Mouse (Mus musculus): ENCODE measurements at regions not wholly inside any gene's neighbourhood (a gene's known extent, or its start where the extent isn't known, plus 50 kb on each side); places are given as distances from the start of the nearest gene placed in this dataset.

DNA sequence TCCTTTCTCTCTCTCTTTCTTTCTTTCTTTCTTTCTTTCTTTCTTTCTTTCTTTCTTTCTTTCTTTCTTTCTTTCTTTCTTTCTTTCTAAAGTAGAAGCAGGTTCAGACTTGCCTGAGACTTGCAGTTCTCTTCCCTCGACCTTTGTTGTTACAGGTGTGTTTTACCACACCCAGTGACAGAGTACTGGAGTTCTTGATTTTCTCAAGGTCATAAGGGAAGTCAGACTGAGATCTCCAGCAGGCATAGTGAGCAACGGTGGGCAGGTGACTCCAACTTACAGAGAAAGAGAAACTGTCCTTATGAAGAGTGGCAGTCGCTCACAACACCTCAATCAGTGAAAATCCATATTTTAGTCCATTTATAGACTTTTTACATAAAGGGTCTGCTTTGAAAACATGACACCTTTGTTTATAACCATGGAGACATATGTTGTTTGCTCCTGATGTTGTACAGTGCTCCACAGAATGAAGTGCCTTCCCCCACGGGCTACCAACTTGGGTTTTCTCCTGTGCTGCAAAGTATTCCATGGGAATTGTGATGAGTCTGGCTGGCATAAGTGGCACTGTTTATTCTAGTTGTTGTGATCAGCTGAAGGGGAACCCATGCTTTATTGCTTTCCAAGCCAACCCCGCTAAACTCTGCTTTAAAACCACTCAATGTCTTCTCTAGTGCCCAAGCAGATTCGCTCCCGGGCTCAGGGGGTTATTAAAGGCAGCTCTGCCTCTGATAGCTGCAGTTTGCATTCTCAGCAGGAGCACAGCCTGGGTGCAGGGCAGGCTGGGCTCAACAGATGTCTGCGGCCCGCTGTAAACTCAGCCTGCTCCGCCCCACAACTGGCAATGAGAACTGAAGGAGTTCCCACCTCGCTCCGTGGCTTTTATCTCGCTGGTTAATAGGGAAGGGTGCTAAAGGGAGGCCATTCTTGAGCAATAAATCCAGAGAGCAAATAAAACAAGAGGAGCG is 132.6 kb upstream of the Jade1 start:
- DNase-seq (ENCODE audit: low read depth in 1 of 2, low spot score in 2 of 2): no peak

DNA sequence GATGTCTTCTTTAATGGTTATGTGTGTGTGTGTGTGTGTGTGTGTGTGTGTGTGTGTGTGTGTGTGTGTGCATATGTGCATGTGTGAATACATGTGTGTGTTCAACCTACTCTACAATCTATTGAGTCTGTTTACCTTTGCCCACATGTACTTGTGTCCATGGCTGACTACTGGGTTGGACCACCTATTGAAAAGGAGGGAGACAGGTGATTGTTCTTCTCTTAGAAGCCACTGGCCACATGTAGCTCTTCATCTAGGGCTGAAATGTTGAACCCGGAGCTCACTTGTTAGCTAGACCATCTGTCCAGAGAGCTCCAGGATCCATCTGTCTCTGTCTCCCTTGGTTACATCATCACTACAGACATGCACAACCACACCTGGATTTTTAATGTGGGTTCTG is 141.8 kb upstream of the Jade1 start:
- no peak for DNase-seq (ENCODE audit: low read depth in 1 of 2, low spot score in 2 of 2)

DNA sequence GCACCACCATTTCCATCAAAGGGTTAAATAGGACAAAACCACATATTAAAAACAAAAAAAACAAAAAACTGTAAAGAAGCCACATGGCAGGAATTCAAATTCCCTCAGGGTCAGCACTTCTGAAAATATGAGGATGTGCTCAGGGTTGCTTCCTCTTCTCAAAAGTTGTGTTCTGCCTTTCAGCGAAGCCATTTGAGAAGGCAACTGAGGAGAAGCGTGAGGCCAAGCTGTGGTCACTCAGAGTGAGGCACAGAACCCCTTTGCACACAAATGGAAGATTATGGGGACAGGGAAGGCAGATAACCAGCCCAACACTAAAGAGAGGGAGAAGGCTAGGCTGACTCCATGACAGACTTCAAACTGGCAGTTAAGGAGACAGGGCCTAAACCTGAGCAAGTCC is 142.8 kb upstream of the Jade1 start:
- peak in 1 of 2 experiments; percentile 6 for DNase-seq (ENCODE audit: low read depth in 1 of 2, low spot score in 2 of 2)

DNA sequence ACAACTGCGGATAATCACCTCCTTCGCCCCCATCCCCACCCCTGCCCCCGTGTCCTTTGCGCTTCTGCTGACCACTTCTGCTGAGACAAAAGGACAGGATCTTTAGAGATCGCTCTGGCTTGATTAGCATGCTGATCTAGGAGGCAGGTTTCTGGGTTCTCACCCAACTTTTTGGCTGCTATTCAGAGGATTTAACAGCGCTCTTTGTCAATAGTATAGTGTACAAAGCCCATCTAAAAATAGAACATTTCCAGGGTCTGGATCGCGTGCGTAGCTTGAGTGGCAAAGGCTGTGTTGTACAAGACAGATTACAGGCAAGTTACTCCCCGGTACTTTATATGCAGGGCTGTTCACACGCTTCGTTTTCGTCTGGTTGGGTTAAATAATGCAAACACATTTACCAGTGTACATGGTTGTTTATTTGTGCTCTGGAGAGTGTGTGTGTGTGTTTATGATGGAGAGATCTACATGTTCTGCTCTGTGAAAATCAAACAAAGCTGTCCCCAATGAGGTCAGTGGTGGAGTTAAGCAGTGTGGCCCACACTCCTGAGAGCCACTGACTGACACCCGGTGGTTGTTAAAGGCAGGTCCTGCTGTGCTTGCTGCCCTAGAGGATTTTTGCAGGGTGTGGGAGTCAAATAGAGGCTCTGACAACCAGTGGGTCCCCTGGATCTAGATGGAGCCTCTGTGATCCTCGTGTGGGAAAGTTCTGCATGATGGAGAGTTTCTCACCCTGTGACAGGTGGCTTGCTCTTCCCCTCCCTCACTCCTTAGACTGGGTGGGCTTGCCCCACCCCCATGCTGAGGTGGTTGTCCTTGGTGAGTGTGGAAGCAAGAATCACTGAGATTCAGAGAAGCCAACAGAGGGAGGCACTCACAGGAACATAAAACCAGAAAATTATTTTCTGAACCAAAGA is 146.5 kb upstream of the Jade1 start:
- no peak for DNase-seq (ENCODE audit: low read depth in 1 of 2, low spot score in 2 of 2)

DNA sequence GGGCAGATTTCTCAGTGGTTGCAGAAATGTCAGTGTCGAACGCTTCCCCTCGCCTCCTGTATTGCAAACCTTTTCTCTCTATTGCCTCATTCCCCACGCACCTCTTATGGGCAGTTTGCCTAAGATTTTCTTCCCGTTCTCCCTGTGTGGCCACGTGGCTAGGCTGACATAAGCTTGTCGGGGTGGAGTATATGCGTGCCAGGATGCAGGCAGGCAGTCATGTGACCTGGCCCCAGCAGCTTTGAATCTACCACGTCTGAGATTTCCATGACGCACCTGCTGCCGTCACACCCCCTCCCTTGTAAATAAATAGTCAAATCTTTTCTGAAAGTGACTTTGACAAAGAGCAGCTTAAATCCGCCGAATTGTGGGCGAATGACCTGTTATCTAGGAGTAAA is 147.1 kb upstream of the Jade1 start:
- peak; percentile 29 to 32 for DNase-seq (ENCODE audit: low read depth in 1 of 2, low spot score in 2 of 2)

DNA sequence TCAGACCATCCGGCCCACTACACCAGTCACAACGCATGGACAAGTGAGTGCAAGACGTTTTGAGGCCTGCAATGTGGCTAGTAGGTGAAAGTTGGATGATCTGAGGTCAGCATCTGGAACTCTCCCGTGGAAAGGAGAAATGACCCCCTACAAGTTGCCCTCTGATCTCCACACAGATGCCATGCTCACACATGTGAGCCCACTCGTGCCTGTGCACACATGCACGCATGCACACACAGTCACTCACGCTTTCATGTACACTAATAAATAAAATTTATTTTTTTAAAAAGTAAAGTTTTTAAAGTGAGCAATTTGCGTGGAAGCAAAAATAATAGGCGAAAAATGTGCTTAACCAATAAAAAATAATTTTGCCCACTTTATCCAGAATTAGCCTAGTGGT is 147.5 kb upstream of the Jade1 start:
- no peak for DNase-seq (ENCODE audit: low read depth in 1 of 2, low spot score in 2 of 2)

DNA sequence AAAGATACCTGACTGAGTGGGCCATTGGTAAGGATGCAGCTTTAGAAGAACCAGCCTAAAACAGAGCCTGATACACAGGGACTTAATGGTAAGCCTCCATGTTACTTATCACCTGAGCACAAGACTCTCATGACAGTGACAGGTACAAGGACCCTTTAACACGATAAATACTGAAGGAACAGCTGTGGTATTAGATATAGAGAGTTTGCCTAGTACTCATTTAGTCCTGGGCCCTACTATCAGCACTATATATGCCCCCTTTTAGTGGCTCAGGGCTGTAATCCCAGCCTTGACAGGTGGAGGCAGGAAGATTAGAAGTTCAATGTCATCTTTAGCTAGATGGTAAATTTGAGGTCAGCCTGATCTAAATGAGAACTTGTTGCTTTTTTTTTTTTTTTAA is 148.0 kb upstream of the Jade1 start:
- no peak for DNase-seq (ENCODE audit: low read depth in 1 of 2, low spot score in 2 of 2)

DNA sequence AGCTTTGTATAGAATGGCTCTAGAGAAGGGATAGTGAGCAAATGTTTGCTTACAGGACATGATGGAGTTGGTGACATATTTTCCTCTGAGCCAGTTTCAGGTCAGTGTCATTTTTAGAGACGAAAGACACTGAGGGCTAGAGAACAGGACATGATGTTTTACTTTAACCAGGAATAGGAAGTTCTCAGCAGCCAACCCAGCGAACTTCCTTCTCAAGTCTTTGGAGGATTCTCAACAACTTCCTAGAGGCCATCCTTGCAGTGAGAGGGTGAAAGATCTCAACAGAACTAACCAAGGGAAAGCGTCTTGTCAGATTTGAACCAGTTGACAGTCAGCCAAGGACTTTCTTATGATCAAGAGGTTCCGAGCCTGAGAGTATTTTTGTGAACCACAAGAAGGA is 153.7 kb upstream of the Jade1 start:
- no peak for DNase-seq (ENCODE audit: low read depth in 1 of 2, low spot score in 2 of 2)

DNA sequence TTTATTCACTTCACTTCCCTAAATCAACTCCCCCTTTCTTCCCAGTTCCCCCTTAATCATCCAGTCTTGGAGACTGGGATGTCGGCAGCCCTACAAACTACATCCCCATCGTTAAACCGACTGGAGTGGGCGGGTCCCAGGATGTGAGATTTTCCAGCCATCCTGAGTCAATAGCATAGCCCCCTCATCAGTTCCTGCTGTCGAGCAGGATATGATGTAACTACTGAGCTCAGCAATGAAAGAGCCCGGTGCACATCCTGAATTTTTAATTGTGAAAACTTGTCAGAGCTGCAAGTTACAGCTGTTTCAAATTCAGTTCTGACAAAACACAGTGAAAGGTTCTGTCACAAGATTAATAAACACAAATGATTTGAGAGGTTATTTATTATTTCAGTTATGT is 165.7 kb upstream of the Jade1 start:
- DNase-seq (ENCODE audit: low read depth in 1 of 2, low spot score in 2 of 2): no peak

DNA sequence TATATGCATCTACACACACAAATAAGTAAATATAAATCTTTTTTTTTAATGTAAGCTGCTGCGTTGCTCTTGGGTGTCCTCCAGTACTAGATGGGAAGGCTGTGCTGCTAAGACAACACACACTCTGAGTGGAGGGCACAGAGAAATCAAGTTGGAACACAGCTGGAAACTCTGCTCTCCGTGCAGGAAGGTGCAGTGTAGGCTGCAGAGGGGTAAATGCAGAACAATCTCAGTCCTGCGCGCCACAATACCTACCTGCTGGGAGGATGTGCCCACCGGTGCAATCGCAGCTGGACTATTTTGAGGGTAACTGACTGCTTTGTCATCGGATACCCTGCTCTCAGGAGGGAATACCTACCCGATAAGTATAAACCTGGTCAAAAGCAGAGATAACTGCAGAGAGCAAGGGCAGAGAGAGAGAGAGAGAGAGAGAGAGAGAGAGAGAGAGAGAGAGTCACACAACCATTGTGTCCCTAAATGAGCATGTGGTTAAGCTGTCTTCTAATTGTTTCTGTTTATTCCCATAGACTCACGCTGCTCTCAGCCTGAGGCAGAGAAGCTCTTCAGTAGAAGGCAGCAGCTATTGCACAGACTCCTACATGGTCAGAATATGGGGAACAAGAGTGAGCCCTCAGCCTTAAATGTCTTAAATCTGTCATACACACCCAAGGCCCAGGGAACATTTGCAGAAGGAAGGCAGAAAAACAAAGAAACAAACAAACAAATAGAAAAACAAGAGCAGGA is 167.9 kb upstream of the Jade1 start:
- no peak for DNase-seq (ENCODE audit: low read depth in 1 of 2, low spot score in 2 of 2)

DNA sequence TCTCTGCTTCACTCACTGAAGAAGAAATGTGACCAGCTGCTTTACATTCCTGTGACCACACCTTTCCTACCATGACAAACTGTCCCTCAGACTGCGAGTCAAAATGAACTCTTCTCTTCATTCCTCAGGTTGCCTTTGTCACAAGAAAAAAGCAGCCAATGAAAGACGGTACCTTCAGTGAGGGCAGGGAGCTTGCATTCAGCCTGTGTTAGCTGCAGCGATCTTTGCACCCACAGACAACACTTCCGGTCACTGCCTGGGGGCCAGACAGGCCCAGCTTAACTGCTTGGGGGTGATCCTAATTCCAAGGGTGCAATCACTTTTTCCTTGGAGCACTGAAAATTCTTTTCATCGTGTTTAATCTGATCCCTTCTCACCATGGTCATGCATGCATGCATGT is 169.2 kb upstream of the Jade1 start:
- DNase-seq (ENCODE audit: low read depth in 1 of 2, low spot score in 2 of 2): no peak

DNA sequence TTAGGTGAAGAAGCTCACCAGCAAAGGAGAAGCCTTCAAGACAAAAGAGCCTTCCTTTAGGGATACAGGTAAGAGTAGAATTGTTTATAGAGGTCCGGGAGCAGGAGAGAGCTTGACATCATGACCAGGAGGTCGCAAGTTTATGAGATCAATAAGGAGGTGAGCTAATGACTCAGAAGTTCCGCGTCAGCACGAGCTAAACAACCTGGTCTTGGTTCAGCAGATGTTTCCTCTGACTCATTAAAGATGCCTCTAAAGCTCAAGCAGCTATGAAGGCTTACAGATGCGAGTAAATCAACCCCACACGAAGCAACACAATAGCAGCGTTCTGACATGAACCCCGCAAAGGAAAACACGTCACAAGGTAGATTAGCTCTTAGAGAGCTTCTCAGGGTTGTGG is 171.1 kb upstream of the Jade1 start:
- DNase-seq (ENCODE audit: low read depth in 1 of 2, low spot score in 2 of 2): no peak

DNA sequence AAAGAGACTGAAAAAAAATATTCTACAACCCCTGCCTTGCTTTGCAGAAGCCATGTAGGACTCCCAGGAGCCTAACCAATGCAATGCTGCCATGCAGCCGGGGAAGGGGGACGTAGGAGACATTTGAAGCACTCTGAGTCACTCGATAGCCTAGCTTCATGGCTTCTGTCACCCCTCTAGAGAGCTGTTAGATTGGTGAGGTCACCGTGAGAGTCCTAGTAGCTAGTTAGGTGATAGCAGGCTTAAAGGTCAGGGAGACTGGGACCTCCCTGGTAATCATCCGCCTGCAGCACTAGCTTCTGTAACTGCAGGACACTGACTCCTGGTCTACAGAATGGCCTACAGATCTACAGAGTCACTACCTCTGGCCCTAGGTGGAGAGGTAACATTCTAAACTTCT is 177.0 kb upstream of the Jade1 start:
- DNase-seq (ENCODE audit: low read depth in 1 of 2, low spot score in 2 of 2): no peak

DNA sequence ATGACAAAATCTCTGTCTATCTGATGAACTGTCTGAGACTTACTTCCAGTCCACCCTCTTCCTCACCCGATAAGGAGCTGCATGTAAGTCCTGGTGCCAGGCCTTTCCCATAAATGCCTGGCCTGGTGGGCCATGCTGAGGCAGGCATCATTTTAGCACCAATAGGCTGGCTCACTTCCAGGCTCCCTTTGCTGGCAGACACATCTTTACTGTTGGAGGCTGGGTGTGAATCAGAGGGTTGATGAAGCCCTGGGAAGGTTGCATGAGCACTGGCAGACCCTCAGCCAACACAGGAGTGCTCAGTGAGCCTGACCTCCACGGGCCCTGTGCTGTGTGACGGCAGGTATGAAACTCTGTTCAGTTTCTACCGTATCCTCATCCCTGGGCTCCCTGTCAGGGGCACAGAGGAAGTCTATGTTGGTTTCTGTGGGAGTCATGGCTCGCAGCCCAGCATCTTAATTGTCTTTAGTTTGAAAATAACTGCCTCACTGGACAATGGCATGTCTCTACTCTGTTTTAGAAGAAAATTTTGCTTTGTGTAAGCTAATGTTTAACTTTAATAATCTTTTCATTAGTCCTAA is 177.6 kb upstream of the Jade1 start:
- no peak for DNase-seq (ENCODE audit: low read depth in 1 of 2, low spot score in 2 of 2)

DNA sequence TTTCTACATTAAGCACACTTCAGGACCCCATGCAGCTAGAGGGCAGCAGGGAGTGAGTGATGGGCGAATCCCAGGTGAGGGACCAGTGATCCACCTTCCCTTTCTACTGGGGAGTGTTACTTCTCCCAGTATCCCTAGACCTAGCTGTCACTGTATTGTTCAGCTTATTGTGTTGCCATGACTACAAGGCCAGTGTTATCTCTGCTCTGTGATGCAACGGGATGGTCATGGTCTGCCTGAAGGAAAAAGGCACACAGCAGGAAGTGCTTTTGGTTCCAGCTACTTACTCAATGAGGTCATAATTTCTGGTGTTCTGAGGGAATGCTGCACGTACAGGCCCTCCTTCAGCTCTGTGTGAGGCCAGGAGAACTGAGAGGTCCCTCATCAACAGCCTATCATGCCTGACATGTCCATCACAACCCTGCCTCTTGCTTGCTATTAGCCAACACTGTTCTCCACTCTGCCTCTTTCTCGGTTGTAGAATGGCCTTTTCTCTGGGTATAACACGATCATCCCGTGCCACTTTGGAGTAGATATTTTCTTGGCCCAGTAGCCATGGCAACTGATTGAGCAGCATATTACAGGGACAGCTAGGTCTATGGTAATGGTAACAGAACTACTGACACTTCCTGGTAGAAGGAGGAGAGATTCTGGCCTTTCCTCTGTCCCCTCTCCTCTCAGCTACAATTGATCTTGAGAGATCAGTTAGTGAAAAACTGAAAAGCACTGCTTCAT is 178.5 kb upstream of the Jade1 start:
- no peak for DNase-seq (ENCODE audit: low read depth in 1 of 2, low spot score in 2 of 2)

DNA sequence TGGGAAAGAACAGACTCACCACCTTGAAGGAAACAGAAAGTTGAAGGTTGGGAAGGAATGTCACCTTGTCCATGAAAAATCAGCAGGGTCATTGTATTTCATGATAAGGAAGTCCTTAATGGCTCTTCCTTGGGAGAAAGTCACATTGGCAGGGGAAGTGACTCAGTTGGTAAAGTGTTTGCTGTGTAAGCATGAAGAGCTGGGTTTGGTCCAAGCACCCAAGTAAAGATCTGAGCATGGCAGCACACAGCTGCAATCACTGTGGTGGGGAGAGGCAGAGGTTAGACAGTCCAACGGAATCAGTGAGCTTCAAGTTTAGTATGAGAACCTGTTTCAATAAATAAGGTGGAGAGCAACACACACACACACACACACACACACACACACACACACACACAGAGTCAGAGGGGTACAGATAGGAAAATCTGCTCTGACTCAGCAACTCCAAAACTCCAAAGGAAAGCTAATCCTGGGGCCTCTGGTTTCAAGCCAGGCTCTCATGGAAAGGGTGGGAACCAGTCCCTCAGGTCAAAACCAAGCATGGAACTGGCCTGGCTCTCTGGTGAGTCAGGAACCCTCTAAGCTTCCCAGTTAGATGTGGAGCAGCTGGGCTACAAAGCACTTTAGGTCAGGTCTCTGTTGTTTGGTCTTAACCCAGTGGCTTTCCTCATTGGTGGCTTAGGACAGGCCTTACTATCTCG is 180.2 kb upstream of the Jade1 start:
- no peak for DNase-seq (ENCODE audit: low read depth in 1 of 2, low spot score in 2 of 2)

DNA sequence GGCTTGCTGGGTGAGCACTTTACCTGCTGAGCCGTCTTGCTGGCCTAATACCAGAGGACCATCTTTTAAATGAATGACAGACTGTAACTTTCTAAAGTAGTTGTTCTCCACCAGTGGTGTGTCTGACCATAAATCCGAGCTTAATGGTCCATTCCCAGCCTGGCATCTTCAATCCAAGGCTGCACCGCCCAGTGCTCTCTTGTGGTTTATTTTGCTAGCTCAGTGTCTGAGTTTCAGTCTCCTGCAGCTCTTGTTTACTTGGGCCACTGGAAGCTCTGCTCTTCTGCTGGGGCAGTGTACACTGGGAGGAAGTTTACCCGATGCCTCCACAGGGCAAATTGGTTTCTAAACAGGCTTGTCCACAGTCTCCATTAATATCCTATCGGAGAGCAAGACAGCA is 182.3 kb upstream of the Jade1 start:
- no peak for DNase-seq (ENCODE audit: low read depth in 1 of 2, low spot score in 2 of 2)

DNA sequence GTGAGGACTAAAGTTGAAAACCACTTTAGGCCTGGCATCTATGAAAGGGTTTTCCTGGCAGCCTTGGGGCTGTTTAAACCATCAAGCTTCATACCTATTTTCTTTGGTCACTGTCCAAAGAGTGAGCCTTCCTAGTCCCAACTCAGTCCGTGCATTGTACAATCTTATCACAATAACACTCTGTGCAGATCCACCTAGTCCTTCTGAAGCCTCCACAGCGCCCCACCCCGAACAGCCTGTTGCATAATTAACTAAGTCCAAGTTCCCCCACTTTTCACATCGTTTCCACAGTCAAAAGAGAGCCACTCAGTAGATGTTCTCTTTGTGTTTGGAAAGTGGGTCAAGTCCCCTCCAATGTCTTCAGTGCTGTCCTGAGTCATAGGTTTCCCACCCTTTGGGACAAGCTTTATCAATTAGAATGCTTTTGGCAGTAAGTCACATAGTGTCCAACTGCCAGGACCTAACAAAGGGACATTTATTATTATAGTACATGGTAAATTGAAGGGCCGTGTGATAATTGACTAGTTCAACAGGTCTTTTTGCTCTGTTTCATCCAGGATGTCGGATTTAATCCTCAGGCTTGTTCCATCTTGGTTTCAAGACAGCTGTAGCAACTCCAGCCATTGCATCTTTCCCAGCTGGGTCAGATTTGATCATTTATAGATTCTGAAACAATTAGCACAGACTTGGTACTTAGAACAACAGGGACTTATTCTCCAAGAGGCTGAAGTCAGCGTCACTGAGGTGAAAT is 187.0 kb upstream of the Jade1 start:
- DNase-seq (ENCODE audit: low read depth in 1 of 2, low spot score in 2 of 2): no peak

DNA sequence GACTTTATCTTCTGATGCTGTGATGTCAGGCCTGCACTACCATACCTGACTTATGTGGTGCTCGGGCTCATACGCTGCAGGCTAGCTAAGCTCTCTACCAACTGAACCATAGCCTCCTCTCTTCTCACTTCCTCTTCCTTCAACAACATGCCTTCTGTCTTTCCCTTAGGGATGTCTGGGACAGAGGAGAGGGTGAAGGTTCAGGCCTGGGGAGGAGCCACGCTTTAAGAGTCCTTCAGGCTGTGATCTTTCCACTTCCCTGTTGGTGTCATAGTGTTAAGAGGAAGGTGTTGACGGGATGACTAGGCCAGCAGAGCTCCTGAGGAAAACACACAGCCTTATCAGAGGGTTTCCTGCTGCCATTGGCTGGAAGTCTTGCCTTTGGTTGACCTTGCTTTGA is 188.8 kb upstream of the Jade1 start:
- DNase-seq (ENCODE audit: low read depth in 1 of 2, low spot score in 2 of 2): no peak
